Mouse (Mus musculus): ENCODE data around the gene Nckap5. TPM values are rescaled to one million over a fixed set of nuclear protein-coding genes. Genes with fewer than 3 reads are reported as not detected.
"Not testable (repeated sequence)": the region's sequence is repeated elsewhere in the genome, so short reads cannot be mapped to it uniquely, and the experiment has no call there.

Gene Nckap5
- total RNA-seq, 4 experiments from 2014 or later, result 8.9 to 14.5 (median 11.7) TPM

- DNase-seq (ENCODE audit: low spot score in 2 of 2), result peak; percentile 25 to 42
Observed at GRCm38 (mm10) chr1:126209131-126209530, 621.5 kb downstream of the Nckap5 start.

- no peak for DNase-seq (ENCODE audit: low spot score in 2 of 2)
Observed at GRCm38 (mm10) chr1:126196937-126197336, 633.7 kb downstream of the Nckap5 start.

- DNase-seq (ENCODE audit: low spot score in 2 of 2), result no peak
Observed at GRCm38 (mm10) chr1:126190353-126190752, 640.2 kb downstream of the Nckap5 start.

- no peak for DNase-seq (ENCODE audit: low spot score in 2 of 2)
Observed at GRCm38 (mm10) chr1:126183751-126184150, 646.8 kb downstream of the Nckap5 start.

- no peak for DNase-seq (ENCODE audit: low spot score in 2 of 2)
Observed at GRCm38 (mm10) chr1:126168579-126168978, 662.0 kb downstream of the Nckap5 start.

GRCm38 (mm10) chr1:126168131-126168530, 662.5 kb downstream of the Nckap5 start:
- no peak for DNase-seq (ENCODE audit: low spot score in 2 of 2)

GRCm38 (mm10) chr1:126167546-126167945, 663.1 kb downstream of the Nckap5 start:
- no peak for DNase-seq (ENCODE audit: low spot score in 2 of 2)

GRCm38 (mm10) chr1:126159287-126159686, 671.3 kb downstream of the Nckap5 start:
- DNase-seq (ENCODE audit: low spot score in 2 of 2), result no peak

- DNase-seq (ENCODE audit: low spot score in 2 of 2), result no peak
Observed at GRCm38 (mm10) chr1:126155816-126156215, 674.8 kb downstream of the Nckap5 start.

GRCm38 (mm10) chr1:126153516-126154234, 676.9 kb downstream of the Nckap5 start:
- peak; percentile 77 to 92 for DNase-seq (ENCODE audit: low spot score in 2 of 2)

- DNase-seq (ENCODE audit: low spot score in 2 of 2), result peak; percentile 16 to 29
Observed at GRCm38 (mm10) chr1:126152217-126152616, 678.4 kb downstream of the Nckap5 start.

GRCm38 (mm10) chr1:126149966-126150365, 680.6 kb downstream of the Nckap5 start:
- no peak for DNase-seq (ENCODE audit: low spot score in 2 of 2)

- DNase-seq (ENCODE audit: low spot score in 2 of 2), result peak in 1 of 2 experiments; percentile 14
Observed at GRCm38 (mm10) chr1:126135717-126136116, 694.9 kb downstream of the Nckap5 start.

GRCm38 (mm10) chr1:126132316-126132715, 698.3 kb downstream of the Nckap5 start:
- DNase-seq (ENCODE audit: low spot score in 2 of 2), result no peak

- no peak for DNase-seq (ENCODE audit: low spot score in 2 of 2)
Observed at GRCm38 (mm10) chr1:126129129-126129528, 701.5 kb downstream of the Nckap5 start.

- DNase-seq (ENCODE audit: low spot score in 2 of 2), result no peak
Observed at GRCm38 (mm10) chr1:126123111-126123510, 707.5 kb downstream of the Nckap5 start.

- DNase-seq (ENCODE audit: low spot score in 2 of 2), result no peak
Observed at GRCm38 (mm10) chr1:126120506-126120905, 710.1 kb downstream of the Nckap5 start.

- DNase-seq (ENCODE audit: low spot score in 2 of 2), result peak in 1 of 2 experiments; percentile 6
Observed at GRCm38 (mm10) chr1:126116034-126116433, 714.6 kb downstream of the Nckap5 start.

- no peak for DNase-seq (ENCODE audit: low spot score in 2 of 2)
Observed at GRCm38 (mm10) chr1:126105673-126106256, 724.8 kb downstream of the Nckap5 start.

- no peak for DNase-seq (ENCODE audit: low spot score in 2 of 2)
Observed at GRCm38 (mm10) chr1:126094346-126094745, 736.3 kb downstream of the Nckap5 start.

- not testable (repeated sequence) for DNase-seq (ENCODE audit: low spot score in 2 of 2)
Observed at GRCm38 (mm10) chr1:126091979-126092378, 738.6 kb downstream of the Nckap5 start.

- DNase-seq (ENCODE audit: low spot score in 2 of 2), result no peak
Observed at GRCm38 (mm10) chr1:126087181-126087580, 743.4 kb downstream of the Nckap5 start.

- DNase-seq (ENCODE audit: low spot score in 2 of 2), result no peak
Observed at GRCm38 (mm10) chr1:126076312-126076711, 754.3 kb downstream of the Nckap5 start.

Measured in layer of hippocampus, adult 8-10 months (tissue).